Mouse (Mus musculus) olfactory bulb, adult 2 months (tissue): ENCODE results near the gene Idh3a.

Source experiments
- CTCF ChIP-seq: fragments of 200-500 bp; IDR thresholded peaks from 2 replicates; pipeline ENCODE4 v1.5.1; 2012; ENCODE audit warnings: low read depth, mild to moderate bottlenecking, low read length, moderate library complexity; ENCODE audit not compliant: insufficient read depth
- POLR2A ChIP-seq: fragments of 200-500 bp; IDR thresholded peaks from 2 replicates; pipeline ENCODE4 v1.6.1; 2012; ENCODE audit warnings: mild to moderate bottlenecking, low read depth, low read length, moderate library complexity; ENCODE audit not compliant: insufficient read depth

- TF ChIP-seq POLR2A (no peak), CTCF (no peak)
Measured at GRCm38 (mm10) chr9:54642149-54642548, 56.0 kb downstream of the Idh3a start.
